Mouse (Mus musculus): ENCODE measurements around the gene Arl4d.

The Arl4d gene

DNA sequence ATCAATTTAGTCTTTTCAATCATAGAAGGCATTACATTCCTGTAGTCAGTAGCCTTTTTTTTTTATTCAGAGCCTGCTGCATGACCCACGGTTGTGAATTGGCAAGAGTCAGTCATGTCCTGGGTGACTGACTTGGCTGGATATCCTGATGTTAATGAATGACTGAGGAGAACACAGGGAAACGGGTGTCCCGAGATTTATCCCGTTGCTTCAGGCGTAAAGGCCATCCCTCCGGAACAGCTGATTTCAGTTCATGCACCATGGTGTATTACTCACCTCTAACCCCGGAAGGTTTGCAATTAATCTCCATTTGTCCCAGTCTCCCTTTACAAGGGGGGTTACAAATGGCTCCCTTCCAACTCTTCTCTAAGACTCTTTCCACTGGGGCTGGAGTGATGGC, 48.7 kb downstream of the Arl4d start:
- CTCF ChIA-PET: no interaction called here

Data from spleen, embryonic (tissue).